Mouse (Mus musculus): ENCODE measurements at regions not wholly inside any gene's neighbourhood (a gene's known extent, or its start where the extent isn't known, plus 50 kb on each side); places are given as distances from the start of the nearest gene placed in this dataset.

- TF ChIP-seq CTCF (conservative IDR thresholded peaks at IDR 0.05; ENCODE audit: insufficient read depth, insufficient read length, low read depth, low read length) (no peak), POLR2A (IDR thresholded peaks at IDR 0.05; ENCODE audit: low read depth, low read length) (no peak)
These were observed 251.7 kb upstream of the Nr2f2 start for GRCm38 (mm10) chr7:70618270-70618669.

Data from kidney, adult 2 months (tissue).